Mouse (Mus musculus) testis, adult 2 months (tissue): ENCODE measurements at regions not wholly inside any gene's neighbourhood (a gene's known extent, or its start where the extent isn't known, plus 50 kb on each side); places are given as distances from the start of the nearest gene placed in this dataset.

Experiments
- CTCF ChIP-seq: fragments of 200-500 bp; IDR thresholded peaks from 2 replicates; pipeline ENCODE4 v1.5.1; 2012; ENCODE audit warnings: low read depth, mild to moderate bottlenecking, inconsistent platforms, low read length, moderate library complexity; ENCODE audit not compliant: control insufficient read depth, insufficient read depth, insufficient replicate concordance
- POLR2A ChIP-seq: fragments of 200-500 bp; IDR thresholded peaks from 2 replicates; pipeline ENCODE4 v1.6.1; 2012; ENCODE audit warnings: low read depth, mild to moderate bottlenecking, inconsistent platforms, low read length, moderate library complexity; ENCODE audit not compliant: control insufficient read depth

GRCm38 (mm10) chr13:101551068-101551467 is 216.9 kb downstream of the Pik3r1 start:
- TF ChIP-seq CTCF: no peak
- no peak for TF ChIP-seq POLR2A
